Mouse (Mus musculus): Measurements from ENCODE around the gene Gm13306.
"Not testable (repeated sequence)": the region's sequence is repeated elsewhere in the genome, so short reads cannot be mapped to it uniquely, and the experiment has no call there.

Gm13306 gene

DNA sequence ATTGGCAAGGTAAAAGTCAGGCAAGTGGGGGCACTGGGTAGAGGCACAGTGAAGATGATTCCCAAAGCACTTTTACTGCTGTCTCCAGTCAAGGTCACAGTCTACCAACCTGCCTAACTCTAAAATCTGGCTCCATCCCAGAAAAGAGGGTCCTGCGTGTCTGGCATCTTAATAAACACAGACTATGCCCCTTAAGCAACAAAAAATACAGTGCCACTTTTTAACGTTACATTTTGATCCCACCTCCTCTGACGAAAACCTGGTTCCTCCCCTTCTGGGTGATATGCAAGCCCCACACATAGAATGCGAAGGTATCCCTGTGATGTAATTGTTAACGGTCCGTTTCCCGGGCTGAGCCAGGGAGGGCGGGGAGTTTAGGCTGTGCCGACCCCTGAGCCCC lies at the start of gene Gm13306:
TSS of gene Gm13306 (plus strand) at position 301 of the 400 bp plus-strand sequence.
- not testable (repeated sequence) for DNase-seq (ENCODE audit: low spot score in 2 of 2)

DNA sequence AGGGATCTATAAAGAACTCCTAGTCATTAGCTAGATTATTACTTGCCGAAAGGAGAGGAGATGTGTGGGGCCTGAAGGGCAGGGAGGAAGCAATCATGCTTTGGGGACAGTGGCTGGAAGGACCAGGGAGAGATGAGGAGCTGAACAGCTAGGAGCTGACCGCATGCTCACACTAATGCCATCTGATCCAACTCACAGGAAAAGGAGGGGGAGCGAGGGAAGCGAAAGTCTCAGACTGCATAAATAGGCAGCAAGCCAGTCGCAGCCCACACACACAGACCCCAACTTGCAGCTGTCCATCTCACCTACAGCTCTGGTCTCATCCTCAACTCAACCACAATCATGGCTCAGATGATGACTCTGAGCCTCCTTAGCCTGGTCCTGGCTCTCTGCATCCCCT lies 38.7 kb upstream of the Gm13306 start, which contains the start of gene Gm13304:
TSS of gene Gm13304 (plus strand) at position 301 of the 400 bp plus-strand sequence.
- DNase-seq (ENCODE audit: low spot score in 2 of 2): not testable (repeated sequence)

DNA sequence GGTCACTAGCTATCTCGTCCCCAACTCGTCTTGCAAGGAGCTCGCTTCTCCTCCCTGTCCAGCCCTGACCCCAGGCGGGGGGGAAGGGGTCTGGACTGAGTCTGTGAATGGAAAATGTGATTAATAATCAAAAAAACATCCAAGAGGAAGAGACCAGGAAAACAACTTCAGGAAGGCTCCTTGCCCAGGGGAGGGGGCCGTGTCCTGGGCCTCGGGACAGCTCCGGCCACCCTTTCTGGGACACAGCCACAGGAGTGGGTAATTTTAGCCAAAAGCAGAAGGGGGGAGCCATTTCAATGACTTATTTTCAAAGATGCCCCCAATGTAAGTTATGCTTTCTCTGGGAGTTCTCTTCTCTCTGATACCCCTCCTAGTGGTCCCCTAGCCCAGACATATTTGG lies 15.3 kb downstream of the Gm13306 start, which contains the start of gene Gm13305:
TSS of gene Gm13305 (minus strand) at position 101 of the 400 bp plus-strand sequence.
- not testable (repeated sequence) for DNase-seq (ENCODE audit: low spot score in 2 of 2)

DNA sequence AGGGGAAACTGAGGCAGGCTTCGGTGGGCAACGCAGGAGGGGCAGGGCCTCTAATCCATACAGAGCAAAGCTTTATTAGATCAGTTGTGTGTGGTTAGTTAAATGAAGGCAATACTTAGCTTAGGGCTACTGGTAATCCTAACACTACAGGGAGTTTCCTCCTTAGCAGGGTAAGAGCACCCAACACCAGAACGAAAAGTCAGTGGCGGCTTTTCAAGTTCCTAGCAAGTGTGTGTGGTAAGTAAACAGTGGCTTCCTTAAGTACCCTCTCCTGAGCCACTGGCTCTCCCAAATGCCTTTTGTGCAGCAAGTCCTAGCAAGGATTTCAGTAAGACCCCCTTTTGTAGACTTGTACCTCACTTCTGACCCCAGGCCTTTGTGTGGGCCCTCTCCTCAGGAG lies 25.0 kb downstream of the Gm13306 start:
- DNase-seq (ENCODE audit: low spot score in 2 of 2): not testable (repeated sequence)

DNA sequence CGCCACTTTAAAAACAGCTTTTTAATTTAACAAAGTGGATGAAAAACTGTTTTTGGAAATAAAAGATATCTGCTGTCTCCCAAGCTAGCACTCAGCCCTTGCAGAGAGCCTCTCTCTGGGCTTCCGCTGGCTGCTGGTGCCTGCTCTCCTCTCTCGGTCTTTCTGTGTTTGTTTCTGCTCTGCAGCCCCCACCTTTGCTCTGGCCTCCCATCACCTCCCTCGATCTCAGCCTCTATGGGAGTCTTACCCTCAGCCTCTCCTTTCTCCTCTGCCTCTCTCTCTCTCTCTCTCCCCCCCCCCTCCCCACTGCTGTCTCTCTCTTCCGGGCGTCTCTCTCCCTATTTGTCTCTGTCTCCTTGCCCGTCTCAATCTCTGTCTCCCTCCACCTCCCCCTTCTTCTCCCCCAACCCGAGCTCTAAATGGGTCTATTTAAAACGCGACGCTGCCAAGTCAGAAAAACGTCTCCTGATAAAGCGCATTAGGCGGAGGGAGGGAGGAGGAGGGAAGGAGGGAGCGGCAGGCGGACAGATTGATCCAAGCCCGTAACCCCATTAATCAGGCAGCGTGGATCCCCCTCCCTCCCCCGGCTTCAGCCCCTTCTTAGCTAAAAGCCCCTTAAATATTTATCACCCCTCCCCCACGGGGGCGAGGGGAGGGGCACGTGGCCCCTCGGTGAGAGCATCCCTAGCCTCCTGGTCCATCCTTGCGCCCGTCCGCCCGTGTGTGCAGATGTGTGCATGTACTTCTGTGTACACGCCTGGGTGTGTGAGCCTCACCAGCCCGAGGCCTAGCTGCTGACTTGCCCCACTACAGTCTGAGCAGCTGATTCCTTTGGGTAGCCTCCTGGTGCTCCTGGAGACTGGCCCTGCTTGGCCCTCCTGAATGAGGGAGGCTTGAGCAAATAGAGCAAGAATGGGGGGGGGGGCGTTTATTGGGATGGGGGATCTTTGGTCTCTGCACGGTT lies 30.3 kb downstream of the Gm13306 start:
- DNase-seq (ENCODE audit: low spot score in 2 of 2): not testable (repeated sequence)

DNA sequence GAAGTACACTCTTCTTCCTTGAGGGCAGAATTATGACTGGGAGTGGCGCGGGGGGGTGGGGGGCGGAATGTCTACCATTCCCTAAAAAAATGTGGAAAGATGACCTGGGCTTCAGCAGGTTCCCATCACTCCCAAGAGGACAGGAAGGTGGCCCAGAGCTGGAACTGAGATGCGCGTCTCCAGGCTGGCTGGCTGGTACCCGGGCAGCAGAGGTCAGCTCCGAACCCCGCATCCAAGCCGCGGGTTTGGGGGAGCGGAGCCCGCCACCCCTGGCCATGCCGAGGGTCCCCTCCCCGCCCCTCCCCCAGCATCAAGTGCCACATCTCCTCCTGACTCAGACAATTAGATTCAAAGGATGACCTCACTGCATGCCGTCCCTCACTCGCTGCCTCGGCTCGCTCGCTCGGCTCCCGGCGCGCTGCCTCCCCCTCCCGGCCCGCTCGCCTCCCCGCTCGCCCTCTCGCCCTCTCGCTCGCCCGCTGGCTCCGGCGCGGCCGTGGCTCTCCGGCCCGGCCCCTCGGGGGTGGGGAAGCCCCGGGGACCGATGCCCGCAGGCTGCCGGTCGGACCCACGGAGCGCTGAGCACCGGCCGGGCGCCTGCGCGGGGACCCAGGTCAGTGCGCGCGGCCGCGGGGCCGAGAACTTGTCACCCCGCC lies 31.2 kb downstream of the Gm13306 start:
- not testable (repeated sequence) for DNase-seq (ENCODE audit: low spot score in 2 of 2)

DNA sequence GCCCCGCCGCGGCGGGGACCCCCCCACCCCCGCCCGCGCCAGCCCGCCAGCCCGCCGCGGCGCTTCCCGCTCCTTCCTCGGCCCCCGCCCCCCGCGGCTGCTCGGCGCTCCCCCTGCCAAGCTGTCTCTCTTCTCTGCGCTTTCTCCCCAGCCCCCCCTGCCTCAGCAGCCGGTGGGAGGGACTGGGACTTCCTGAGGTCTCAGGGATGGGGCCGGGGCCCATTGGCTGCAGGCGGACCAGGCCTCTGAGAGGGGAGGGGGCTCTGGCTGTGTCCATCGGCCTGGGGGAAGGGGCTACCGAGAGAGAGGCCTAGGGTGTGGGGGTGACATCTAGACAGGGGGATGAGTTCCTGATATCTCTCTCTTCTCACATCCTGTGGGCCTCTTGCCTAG lies 31.7 kb downstream of the Gm13306 start:
- not testable (repeated sequence) for DNase-seq (ENCODE audit: low spot score in 2 of 2)

All from spleen, postnatal 4 days (tissue).